Mouse (Mus musculus) cerebellum, adult 2 months (tissue): ENCODE data around the gene Fam168b.

Experiments used
- CTCF ChIP-seq: fragments of 200-500 bp; IDR thresholded peaks from 2 replicates; pipeline ENCODE4 v1.5.1; 2011; ENCODE audit warnings: low read depth, mild to moderate bottlenecking, control low read depth, low read length, moderate library complexity, borderline replicate concordance; ENCODE audit not compliant: insufficient read depth
- POLR2A ChIP-seq: fragments of 200-500 bp; IDR thresholded peaks from 2 replicates; pipeline ENCODE4 v1.6.1; 2011; ENCODE audit warnings: low read length, control low read depth, borderline replicate concordance; ENCODE audit not compliant: insufficient read depth

- TF ChIP-seq CTCF, result no peak
- TF ChIP-seq POLR2A, result no peak
Measured at GRCm38 (mm10) chr1:34864243-34864642, 21.4 kb upstream of the Fam168b start.
